Mouse (Mus musculus): ENCODE measurements around the gene Odf3l2. TPM values are rescaled to one million over a fixed set of nuclear protein-coding genes. Genes with fewer than 3 reads are reported as not detected.

Odf3l2 gene
- polyA plus RNA-seq, 1 experiment from 2014 or later = not detected

Other genes with a start within 250 kb of the Odf3l2 start
- not detected in 2 replicates for gene Vmn2r83, start 177.0 kb downstream of the Odf3l2 start, polyA plus RNA-seq (2015; fragmentation: Nextera tagmentation; extraction: Ambion mirVana)
- gene Plpp2, start 111.9 kb downstream of the Odf3l2 start, polyA plus RNA-seq (2015; fragmentation: Nextera tagmentation; extraction: Ambion mirVana) = 3.3 and 4.2 TPM in 2 replicates
- gene Mier2, start 90.5 kb downstream of the Odf3l2 start, polyA plus RNA-seq (2015; fragmentation: Nextera tagmentation; extraction: Ambion mirVana) = 32.4 and 32.7 TPM in 2 replicates
- not detected in 2 replicates for gene Theg, start 58.4 kb downstream of the Odf3l2 start, polyA plus RNA-seq (2015; fragmentation: Nextera tagmentation; extraction: Ambion mirVana)
- not detected in 2 replicates for gene C2cd4c, start 31.7 kb downstream of the Odf3l2 start, polyA plus RNA-seq (2015; fragmentation: Nextera tagmentation; extraction: Ambion mirVana)
- 0.24 and 0.26 TPM in 2 replicates for gene Shc2, start 7.8 kb downstream of the Odf3l2 start, polyA plus RNA-seq (2015; fragmentation: Nextera tagmentation; extraction: Ambion mirVana)
- gene Madcam1, start 18.8 kb upstream of the Odf3l2 start, polyA plus RNA-seq (2015; fragmentation: Nextera tagmentation; extraction: Ambion mirVana) = 2.4 and 3.4 TPM in 2 replicates
- 56.0 and 58.2 TPM in 2 replicates for gene Tpgs1, start 23.6 kb upstream of the Odf3l2 start, polyA plus RNA-seq (2015; fragmentation: Nextera tagmentation; extraction: Ambion mirVana)
- 138 and 141 TPM in 2 replicates for gene Cdc34, start 36.5 kb upstream of the Odf3l2 start, polyA plus RNA-seq (2015; fragmentation: Nextera tagmentation; extraction: Ambion mirVana)
- gene Gzmm, start 43.3 kb upstream of the Odf3l2 start, polyA plus RNA-seq (2015; fragmentation: Nextera tagmentation; extraction: Ambion mirVana) = 0.35 and 0.48 TPM in 2 replicates
- 376 and 398 TPM in 2 replicates for gene Bsg, start 58.8 kb upstream of the Odf3l2 start, polyA plus RNA-seq (2015; fragmentation: Nextera tagmentation; extraction: Ambion mirVana)
- gene Hcn2, start 70.9 kb upstream of the Odf3l2 start, polyA plus RNA-seq (2015; fragmentation: Nextera tagmentation; extraction: Ambion mirVana) = 0.05 TPM in 1 of 2 replicates, not detected in the other
- gene Polrmt, start 100.8 kb upstream of the Odf3l2 start, polyA plus RNA-seq (2015; fragmentation: Nextera tagmentation; extraction: Ambion mirVana) = 35.2 and 39.5 TPM in 2 replicates
- 0.23 TPM in 1 of 2 replicates, not detected in the other for gene Fgf22, start 109.3 kb upstream of the Odf3l2 start, polyA plus RNA-seq (2015; fragmentation: Nextera tagmentation; extraction: Ambion mirVana)
- gene Rnf126, start 121.2 kb upstream of the Odf3l2 start, polyA plus RNA-seq (2015; fragmentation: Nextera tagmentation; extraction: Ambion mirVana) = 74.1 and 80.0 TPM in 2 replicates
- 5.4 and 6.0 TPM in 2 replicates for gene Fstl3, start 131.5 kb upstream of the Odf3l2 start, polyA plus RNA-seq (2015; fragmentation: Nextera tagmentation; extraction: Ambion mirVana)
- gene Prss57, start 145.2 kb upstream of the Odf3l2 start, polyA plus RNA-seq (2015; fragmentation: Nextera tagmentation; extraction: Ambion mirVana) = 31.6 and 32.5 TPM in 2 replicates
- 50.5 and 51.3 TPM in 2 replicates for gene Palm, start 147.8 kb upstream of the Odf3l2 start, polyA plus RNA-seq (2015; fragmentation: Nextera tagmentation; extraction: Ambion mirVana)
- 7.5 and 10.5 TPM in 2 replicates for gene Misp, start 175.3 kb upstream of the Odf3l2 start, polyA plus RNA-seq (2015; fragmentation: Nextera tagmentation; extraction: Ambion mirVana)
- 217 and 246 TPM in 2 replicates for gene Ptbp1, start 208.7 kb upstream of the Odf3l2 start, polyA plus RNA-seq (2015; fragmentation: Nextera tagmentation; extraction: Ambion mirVana)
- gene Prtn3, start 228.7 kb upstream of the Odf3l2 start, polyA plus RNA-seq (2015; fragmentation: Nextera tagmentation; extraction: Ambion mirVana) = 1.7 TPM in 2 replicates
- gene Plppr3, start 228.9 kb upstream of the Odf3l2 start, polyA plus RNA-seq (2015; fragmentation: Nextera tagmentation; extraction: Ambion mirVana) = 3.3 and 3.4 TPM in 2 replicates
- 0.30 and 0.74 TPM in 2 replicates for gene Elane, start 240.5 kb upstream of the Odf3l2 start, polyA plus RNA-seq (2015; fragmentation: Nextera tagmentation; extraction: Ambion mirVana)
- gene Cfd, start 245.1 kb upstream of the Odf3l2 start, polyA plus RNA-seq (2015; fragmentation: Nextera tagmentation; extraction: Ambion mirVana) = 4.2 TPM in 1 of 2 replicates, not detected in the other

All from thymus, postnatal 0 days (tissue).